Mouse (Mus musculus): Measurements from ENCODE around the gene Mettl7a1.
"Not testable (repeated sequence)": the region's sequence is repeated elsewhere in the genome, so short reads cannot be mapped to it uniquely, and the experiment has no call there.

The Mettl7a1 gene

GRCm38 (mm10) chr15:100345484-100345883 is 41.5 kb downstream of the Mettl7a1 start:
- no peak for DNase-seq (ENCODE audit: low spot score)

- DNase-seq (ENCODE audit: low spot score) = no peak
Measured at GRCm38 (mm10) chr15:100346761-100347160, 42.8 kb downstream of the Mettl7a1 start.

GRCm38 (mm10) chr15:100349496-100349895 is 45.6 kb downstream of the Mettl7a1 start:
- DNase-seq (ENCODE audit: low spot score) = no peak

GRCm38 (mm10) chr15:100351501-100352060 is 47.6 kb downstream of the Mettl7a1 start:
- DNase-seq (ENCODE audit: low spot score) = no peak

- DNase-seq (ENCODE audit: low spot score) = no peak
Measured at GRCm38 (mm10) chr15:100352711-100353250, 48.8 kb downstream of the Mettl7a1 start, which contains the start of the genes Methig1 and Mettl7a2. TSS of gene Methig1 (plus strand) at chr15:100353149. TSS of gene Mettl7a2 (plus strand) at chr15:100353200.

- not testable (repeated sequence) for DNase-seq (ENCODE audit: low spot score)
Measured at GRCm38 (mm10) chr15:100353399-100353798, 49.5 kb downstream of the Mettl7a1 start.

GRCm38 (mm10) chr15:100355876-100356275 is 51.9 kb downstream of the Mettl7a1 start:
- DNase-seq (ENCODE audit: low spot score) = no peak

- DNase-seq (ENCODE audit: low spot score) = no peak
Measured at GRCm38 (mm10) chr15:100364242-100364641, 60.3 kb downstream of the Mettl7a1 start, which contains the start of gene Higd1c. TSS of gene Higd1c (plus strand) at chr15:100364542.

GRCm38 (mm10) chr15:100365967-100366366 is 62.0 kb downstream of the Mettl7a1 start:
- not testable (repeated sequence) for DNase-seq (ENCODE audit: low spot score)

- no peak for DNase-seq (ENCODE audit: low spot score)
Measured at GRCm38 (mm10) chr15:100367119-100367518, 63.2 kb downstream of the Mettl7a1 start.

- peak; percentile 43 for DNase-seq (ENCODE audit: low spot score)
Measured at GRCm38 (mm10) chr15:100375066-100375465, 71.1 kb downstream of the Mettl7a1 start.

GRCm38 (mm10) chr15:100377847-100378505 is 74.0 kb downstream of the Mettl7a1 start:
- DNase-seq (ENCODE audit: low spot score) = not testable (repeated sequence)
